Mouse (Mus musculus) heart, embryonic 14.5 days (tissue): ENCODE results near the gene Sorbs1. TPM values are rescaled to one million over a fixed set of nuclear protein-coding genes. Genes with fewer than 3 reads are reported as not detected.

ENCODE experiments used
- ATAC-seq: fragments of 200-750 bp; cut with Nextera tagmentation; 2 replicates; pipeline ENCODE4 v1.8.0; 2017; ENCODE audit warnings: low read depth, moderate TSS enrichment; ENCODE audit not compliant: insufficient number of reproducible peaks, insufficient read depth, low FRiP score
- H3K27ac ChIP-seq, 2 experiments: fragments of 200-500 bp in 1 of 2; fragments of 300-500 bp in 1 of 2; sonication (generic) in 1 of 2; replicated peaks in 1 of 2; 2 replicates each; pipeline ENCODE4 v1.5.1; 2012 to 2014; ENCODE audit warnings: low read depth in 2 of 2, low read length in 2 of 2, control low read depth in 1 of 2, mild to moderate bottlenecking in 1 of 2, mixed read lengths in 1 of 2; ENCODE audit not compliant: control insufficient read depth in 1 of 2, insufficient read depth in 1 of 2
- H3K27me3 ChIP-seq: fragments of 300-500 bp; sonication (generic); 2 replicates; pipeline ENCODE4 v1.6.1; 2014; ENCODE audit warnings: mild to moderate bottlenecking, low read length, control low read depth; ENCODE audit not compliant: control insufficient read depth, insufficient read depth
- H3K36me3 ChIP-seq: fragments of 300-500 bp; sonication (generic); 2 replicates; pipeline ENCODE4 v1.6.1; 2014; ENCODE audit warnings: mild to moderate bottlenecking, control low read depth, low read length, mixed read lengths; ENCODE audit not compliant: control insufficient read depth, insufficient read depth
- H3K4me1 ChIP-seq, 2 experiments: fragments of 200-500 bp in 1 of 2; fragments of 300-500 bp in 1 of 2; sonication (generic) in 1 of 2; 2 replicates each; pipeline ENCODE4 v1.6.1; 2012 to 2014; ENCODE audit warnings: low read length in 2 of 2, control low read depth in 1 of 2, mixed read lengths in 1 of 2; ENCODE audit not compliant: control insufficient read depth in 2 of 2, insufficient read depth in 2 of 2
- H3K4me2 ChIP-seq: fragments of 300-500 bp; sonication (generic); 2 replicates; pipeline ENCODE4 v1.6.1; 2014; ENCODE audit warnings: mild to moderate bottlenecking, low read length
- H3K4me3 ChIP-seq, 2 experiments: fragments of 200-500 bp in 1 of 2; fragments of 300-500 bp in 1 of 2; sonication (generic) in 1 of 2; 2 replicates each; pipeline ENCODE4 v1.5.1; 2012 to 2014; ENCODE audit warnings: low read length in 2 of 2, mild to moderate bottlenecking in 2 of 2, control low read depth in 1 of 2, low read depth in 1 of 2, moderate library complexity in 1 of 2; ENCODE audit not compliant: control insufficient read depth in 1 of 2, insufficient read depth in 1 of 2
- H3K9ac ChIP-seq: fragments of 300-500 bp; sonication (generic); 2 replicates; pipeline ENCODE4 v1.6.1; 2014; ENCODE audit warnings: mild to moderate bottlenecking, low read length
- H3K9me3 ChIP-seq: fragments of 300-500 bp; sonication (generic); 2 replicates; pipeline ENCODE4 v1.6.1; 2016; ENCODE audit warnings: low read length, control low read depth; ENCODE audit not compliant: control insufficient read depth
- WGBS: fragments of 180-500 bp; shearing (Covaris S2); extraction: QIAGEN DNeasy Blood & Tissue Kit; methylation state at CpG from one replicate; pipeline ENCODE4 v1.1.7; 2014; 5-methylcytosine and 5-hydroxymethylcytosine counted together
- polyA plus RNA-seq: library from polyadenylated mRNA; unstranded; fragments of >200 nt; fragmentation: Nextera tagmentation; extraction: Ambion mirVana; gene quantifications from 2 replicates; pipeline ENCODE4 v1.2.1, GENCODE M21; 2014

Gene Sorbs1
- polyA plus RNA-seq, 1 experiment from 2014 or later, result 109 TPM

DNA sequence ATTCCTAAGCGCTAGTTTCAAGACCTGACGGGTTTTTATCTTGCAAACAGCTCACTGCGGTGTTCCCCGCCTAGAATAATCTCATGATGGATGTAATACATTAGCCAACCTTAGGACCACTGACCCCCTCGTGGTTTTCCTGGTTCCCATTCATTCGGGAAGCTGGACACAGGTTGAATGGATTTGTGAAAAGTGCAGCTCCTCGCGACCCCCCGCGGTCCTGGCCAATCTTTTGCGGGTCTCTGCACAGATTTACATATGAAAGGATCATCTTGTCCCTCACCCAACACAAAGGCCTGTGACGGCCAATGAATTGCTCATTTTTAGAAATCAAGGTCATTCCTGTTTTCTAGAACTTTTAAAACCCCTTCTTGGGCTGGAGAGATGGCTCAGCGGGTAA lies 240.9 kb downstream of the Sorbs1 start:
- Histone ChIP-seq H3K27ac (no peak overlapping the region), H3K36me3 (no peaks in the 10 kb centered on the region), H3K9ac (no peak overlapping the region), H3K9me3 (no peaks in the 10 kb centered on the region), H3K4me1 (peaks cover 6 to 23% of the 10 kb centered on the region in 2 experiments), H3K4me3 (no peak overlapping the region), H3K4me2 (no peak overlapping the region), H3K27me3 (no peaks in the 10 kb centered on the region)
- no peak for ATAC-seq
- WGBS, result 60% methylated on average over 13 of the region's 13 CpGs

DNA sequence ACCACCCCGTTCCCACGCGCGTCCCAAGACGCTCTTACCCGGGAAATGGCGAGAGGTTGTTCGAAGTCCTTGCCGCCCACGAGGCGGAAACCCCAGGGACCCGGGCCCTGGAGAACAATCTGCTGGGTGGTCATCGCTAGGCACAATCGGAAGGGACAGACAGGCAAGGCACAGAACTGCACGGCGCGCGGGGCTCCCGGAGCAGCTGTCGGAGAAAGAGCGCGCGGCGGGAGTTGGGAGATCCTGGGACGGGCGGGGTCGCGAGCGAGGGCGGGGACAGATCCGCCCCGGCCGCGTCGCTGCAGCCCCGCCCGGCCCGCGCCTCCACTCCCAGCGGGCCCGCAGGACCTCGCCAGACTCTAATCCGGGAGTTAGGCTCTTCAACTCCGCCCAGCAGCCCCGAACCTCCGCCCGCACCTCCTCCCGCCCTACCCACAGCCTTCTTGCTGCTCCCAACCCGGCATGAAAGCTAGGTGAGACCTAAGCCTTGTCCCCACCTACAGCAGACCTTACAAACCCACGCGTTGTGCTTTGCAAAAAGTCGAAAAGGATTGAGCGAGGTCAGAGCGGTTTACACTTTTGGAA lies 242.2 kb downstream of the Sorbs1 start, which contains the start of gene Pdlim1:
Pdlim1 (minus strand) TSS at position 535 of the 585 bp plus-strand sequence.
- H3K4me1 ChIP-seq, result peaks cover 10 to 28% of the 10 kb centered on the region in 2 experiments
- peak within 1 kb of the TSS; percentile 94 for H3K9ac ChIP-seq
- H3K4me2 ChIP-seq, result peak within 1 kb of the TSS; percentile 87
- no peaks in the 10 kb centered on the region for H3K9me3 ChIP-seq
- peak; percentile 89 for ATAC-seq
- WGBS, result under 1% methylated on average over 51 of the region's 54 CpGs
- no peaks in the 10 kb centered on the region for H3K27me3 ChIP-seq
- no peaks in the 10 kb centered on the region for H3K36me3 ChIP-seq
- H3K4me3 ChIP-seq, result peak within 1 kb of the TSS; percentile 81 to 95
- peak within 1 kb of the TSS; percentile 79 to 88 for H3K27ac ChIP-seq

DNA sequence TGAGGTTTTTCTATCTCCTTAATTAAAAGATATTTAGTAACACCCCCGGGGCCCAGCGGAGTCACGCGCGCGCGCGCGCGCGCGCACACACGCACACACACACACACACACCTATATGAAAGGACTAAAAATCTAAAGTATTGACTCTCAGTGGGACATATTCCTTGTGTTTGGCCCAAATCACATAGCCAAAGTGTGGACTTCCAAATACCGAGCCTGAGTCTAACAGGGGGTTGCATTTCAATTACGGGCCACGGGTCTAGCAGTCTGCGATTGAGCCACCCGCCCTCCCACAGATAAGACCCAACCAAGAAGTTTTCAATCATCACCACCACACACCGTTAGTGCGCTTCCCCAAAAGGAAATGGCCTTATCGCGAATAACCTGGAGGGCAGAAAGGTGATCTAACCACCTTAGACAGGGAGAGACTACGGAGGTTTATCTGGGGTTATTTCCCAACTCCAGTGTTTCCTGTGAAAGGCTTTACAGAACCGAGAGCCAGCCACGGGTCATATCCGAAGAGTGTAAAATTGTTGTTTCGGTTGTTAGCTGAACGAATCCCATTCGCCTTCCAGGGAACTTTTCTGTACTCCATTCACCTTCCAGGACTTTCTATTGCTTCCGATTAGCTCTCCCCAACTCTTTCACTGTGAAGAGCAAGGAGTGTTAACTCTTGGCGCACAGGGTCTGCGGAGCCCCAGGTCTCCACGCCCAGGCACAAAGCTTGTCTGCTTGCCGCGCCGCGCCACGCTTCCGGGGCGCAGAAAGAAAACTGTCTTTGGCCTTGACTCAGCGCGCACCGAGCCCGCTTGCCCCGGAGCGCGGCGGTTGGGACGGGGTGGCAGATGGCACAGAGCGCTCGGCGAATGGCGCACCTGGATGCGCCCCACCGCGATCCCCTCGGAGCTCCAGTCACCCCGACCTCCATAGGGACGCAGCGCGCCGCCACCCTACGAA lies 242.9 kb downstream of the Sorbs1 start:
- Histone ChIP-seq H3K4me2 (peak overlapping the region; percentile 87), H3K36me3 (0 out of 2 replicates have a peak, but pooled peaks cover 4% of the 10 kb centered on the region), H3K4me3 (peak overlapping the region; percentile 81 to 95), H3K4me1 (peaks cover 10 to 28% of the 10 kb centered on the region in 2 experiments), H3K9me3 (no peaks in the 10 kb centered on the region), H3K9ac (peak overlapping the region; percentile 94), H3K27me3 (no peaks in the 10 kb centered on the region), H3K27ac (peak overlapping the region; percentile 79 to 88)
- ATAC-seq, result peak; percentile 29; the same call in 1 of the 2 replicates
- WGBS, result 3% methylated on average over 63 of the region's 63 CpGs

DNA sequence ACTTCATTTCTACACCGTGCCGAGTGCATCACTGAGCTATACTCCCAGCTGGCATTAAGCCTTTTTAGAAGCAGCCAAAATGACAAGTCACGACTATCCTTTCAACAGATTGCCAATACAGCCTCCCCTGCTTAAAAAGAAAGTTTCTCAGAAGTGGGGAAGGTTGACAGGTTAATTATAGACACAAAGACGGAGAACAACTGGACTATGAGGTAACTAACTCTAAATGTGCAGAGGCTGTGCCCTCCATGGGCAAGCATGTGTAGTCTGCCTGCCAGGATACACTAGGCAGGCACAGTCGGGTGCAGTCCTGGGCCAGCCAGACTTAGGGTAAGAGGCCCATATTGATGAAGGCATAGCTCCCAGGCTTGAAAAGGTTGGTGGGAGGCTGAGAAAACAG lies 244.1 kb downstream of the Sorbs1 start:
- H3K27ac ChIP-seq, result peak overlapping the region in 1 of 2 experiments; percentile 88; a peak in 2 of 4 replicates
- H3K9ac ChIP-seq, result peak overlapping the region; percentile 94

DNA sequence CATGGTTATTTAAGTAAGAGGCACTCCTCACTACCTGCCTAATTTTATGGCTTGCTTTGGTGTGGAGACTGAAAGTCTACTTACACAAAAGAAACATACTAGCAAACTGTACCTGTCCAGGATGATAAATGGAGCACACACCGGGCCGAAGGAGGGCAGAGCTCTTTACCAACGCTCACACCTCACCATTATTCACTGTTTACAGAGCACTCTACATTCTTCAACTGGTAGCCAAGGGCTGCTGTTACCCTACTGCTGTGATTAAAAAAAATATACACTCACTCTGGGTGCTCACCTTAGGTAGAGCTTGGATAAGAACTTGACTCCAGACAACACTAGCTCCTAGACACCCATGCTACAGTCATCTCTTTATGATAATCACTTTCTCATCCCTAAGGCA lies 245.1 kb downstream of the Sorbs1 start:
- H3K9ac ChIP-seq, result no peak overlapping the region
- no peak overlapping the region for H3K27ac ChIP-seq
- H3K9me3 ChIP-seq, result no peaks in the 10 kb centered on the region
- peaks cover 11% of the 10 kb centered on the region; the same call in 1 of the 2 replicates for H3K36me3 ChIP-seq
- ATAC-seq, result no peak
- H3K4me2 ChIP-seq, result peak overlapping the region; percentile 45
- H3K27me3 ChIP-seq, result no peaks in the 10 kb centered on the region
- no peak overlapping the region for H3K4me3 ChIP-seq
- H3K4me1 ChIP-seq, result peaks cover 10 to 28% of the 10 kb centered on the region in 2 experiments
- WGBS, result 76% methylated on average over 3 of the region's 3 CpGs

More for the DNA sequence above, 244.1 kb downstream of the Sorbs1 start:
- Histone ChIP-seq H3K4me2 (peak overlapping the region; percentile 87), H3K4me3 (peak overlapping the region; percentile 14 to 95; a peak in 3 of 4 replicates), H3K36me3 (peaks cover 11% of the 10 kb centered on the region; the same call in 1 of the 2 replicates), H3K9me3 (no peaks in the 10 kb centered on the region), H3K27me3 (no peaks in the 10 kb centered on the region), H3K4me1 (peaks cover 10 to 28% of the 10 kb centered on the region in 2 experiments)
- ATAC-seq, result no peak
- 28% methylated on average over 5 of the region's 5 CpGs for WGBS

DNA sequence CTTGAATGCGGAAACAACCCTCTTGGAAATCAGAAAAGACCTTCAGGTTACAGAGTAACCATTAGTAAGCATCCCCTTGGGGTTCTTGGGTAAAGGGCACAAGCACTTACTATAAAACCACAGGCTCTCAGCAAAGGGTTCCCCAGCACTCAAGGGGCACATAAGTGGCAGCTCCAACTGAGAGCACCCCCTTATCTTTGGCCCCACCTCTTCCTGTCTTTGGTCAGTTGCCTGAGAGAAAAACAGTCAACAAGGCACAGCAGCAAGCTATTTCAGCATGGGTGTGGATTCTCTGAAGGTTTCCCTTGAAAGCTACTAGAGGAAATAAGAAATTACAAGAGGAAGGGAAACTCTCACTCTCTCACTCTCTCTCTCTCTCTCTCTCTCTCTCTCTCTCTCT lies 246.2 kb downstream of the Sorbs1 start:
- Histone ChIP-seq H3K9ac (peak overlapping the region; percentile 25; the same call in 1 of the 2 replicates), H3K9me3 (no peaks in the 10 kb centered on the region), H3K27ac (peak overlapping the region in 1 of 2 experiments; percentile 33; a peak in 1 of 4 replicates), H3K4me2 (no peak overlapping the region), H3K36me3 (peaks cover 11% of the 10 kb centered on the region; the same call in 1 of the 2 replicates), H3K4me3 (no peak overlapping the region), H3K4me1 (peaks cover 10 to 28% of the 10 kb centered on the region in 2 experiments), H3K27me3 (no peaks in the 10 kb centered on the region)
- 91% methylated on average over 1 of the region's 1 CpGs for WGBS
- no peak for ATAC-seq

DNA sequence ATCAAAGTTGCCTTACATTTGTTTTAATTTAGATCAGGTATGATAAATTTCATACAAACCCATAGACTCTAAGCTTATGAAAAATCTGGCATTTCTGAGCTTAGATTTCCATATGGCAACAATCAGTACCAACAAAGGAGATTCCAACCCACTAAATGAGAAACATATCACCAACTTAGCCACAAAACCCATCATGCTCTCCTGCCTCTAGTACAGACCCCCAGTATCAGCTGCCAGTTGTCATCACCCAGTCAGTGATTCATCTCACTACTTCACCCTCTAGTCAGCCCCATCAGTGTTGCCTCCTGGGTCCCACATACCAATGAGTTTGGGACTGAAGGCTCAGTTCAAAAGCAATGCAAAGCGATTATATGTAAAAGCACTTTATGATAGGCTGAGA lies 254.1 kb downstream of the Sorbs1 start:
- Histone ChIP-seq H3K36me3 (no peaks in the 10 kb centered on the region), H3K4me3 (no peak overlapping the region), H3K4me2 (no peak overlapping the region), H3K9me3 (no peaks in the 10 kb centered on the region), H3K27ac (no peak overlapping the region), H3K9ac (no peak overlapping the region), H3K4me1 (peaks cover 28 to 55% of the 10 kb centered on the region in 2 experiments), H3K27me3 (no peaks in the 10 kb centered on the region)
- WGBS, result 35% methylated on average over 1 of the region's 1 CpGs
- ATAC-seq, result no peak
